ENCODE assay signal across 12 mouse cellular contexts in the genomic region with DNA sequence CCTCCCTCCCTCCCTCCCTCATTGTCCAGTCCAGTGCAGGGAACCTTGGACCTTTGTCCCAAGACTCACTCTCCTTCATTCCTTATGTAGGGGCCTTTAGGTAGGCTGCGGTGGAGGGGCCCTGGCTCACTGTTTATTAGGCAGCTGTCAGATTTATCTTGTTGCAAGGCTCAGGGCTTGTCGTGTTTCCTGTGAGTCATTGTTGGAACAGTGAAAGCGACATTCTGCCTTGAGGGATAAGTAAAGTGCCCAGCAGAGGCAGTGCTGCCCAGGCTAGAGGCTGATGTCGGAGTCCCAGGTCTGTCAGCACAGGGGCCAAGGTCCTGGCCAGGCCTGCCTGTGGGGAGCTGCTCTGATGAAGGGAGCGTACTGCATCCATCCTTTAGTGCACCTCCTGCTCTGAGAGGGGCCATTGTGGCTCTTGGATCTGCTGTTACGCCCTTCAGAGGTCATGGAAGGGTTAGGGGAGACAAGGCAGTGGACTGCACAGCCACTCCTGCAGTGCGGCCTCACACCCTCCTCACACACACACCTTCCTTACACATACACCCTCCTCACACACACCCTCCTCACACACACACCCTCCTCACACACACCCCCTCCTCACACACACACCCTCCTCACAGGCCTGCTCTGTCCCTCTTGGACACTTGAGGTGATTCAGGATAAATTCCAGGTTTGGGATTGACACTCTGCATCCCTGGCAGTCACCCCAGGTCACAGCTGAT. TPM values are rescaled to one million over a fixed set of nuclear protein-coding genes. Genes with fewer than 3 reads are reported as not detected.
DNase-seq lines count a peak whose midpoint lies in the region; ATAC-seq and TF ChIP-seq lines count a peak whose summit lies in the region.
"Had no signal": no experiment of that assay in that cellular context is flagged by ENCODE, and none has a peak within 500 bp of the region (broad histone marks: within the 10 kb centered on the region; RNA-seq: fewer than 3 reads in every experiment).

No protein-coding gene starts in this region.

- H3K36me3 ChIP-seq in lung, postnatal 0 days (ENCODE audit: insufficient read depth, low read length), result peaks cover 32% of the 10 kb centered on the region
- H3K36me3 ChIP-seq in heart, embryonic 16.5 days (ENCODE audit: control insufficient read depth, insufficient read depth), result peaks cover 58% of the 10 kb centered on the region

- H3K27me3 ChIP-seq in cerebellum, adult 2 months (ENCODE audit: control insufficient read depth, insufficient read depth, low read length), result no peaks in the 10 kb centered on the region
- no peaks in the 10 kb centered on the region for H3K27me3 ChIP-seq in lung, postnatal 0 days (replicated peaks; ENCODE audit: insufficient read depth, low read length)
- H3K27me3 ChIP-seq in heart, embryonic 16.5 days (ENCODE audit: control insufficient read depth, insufficient read depth, low read length), result no peaks in the 10 kb centered on the region
- H3K27me3 ChIP-seq: liver, embryonic 13.5 days had no signal

- TF ChIP-seq POLR2A in cerebellum, adult 2 months (IDR thresholded peaks at IDR 0.05; ENCODE audit: borderline replicate concordance, insufficient read depth, low read length), result no peak
- TF ChIP-seq POLR2A in olfactory bulb, adult 2 months (IDR thresholded peaks at IDR 0.05; ENCODE audit: insufficient read depth, low read depth, low read length), result no peak

- H3K4me1 ChIP-seq in cerebellum, adult 2 months (ENCODE audit: control insufficient read depth, insufficient read depth, low read length), result peaks cover 51% of the 10 kb centered on the region
- H3K4me1 ChIP-seq in lung, postnatal 0 days (ENCODE audit: insufficient read depth, low read depth, low read length), result no peaks in the 10 kb centered on the region
- peaks cover 27% of the 10 kb centered on the region for H3K4me1 ChIP-seq in heart, embryonic 16.5 days (ENCODE audit: control insufficient read depth, insufficient read depth, low read length)
- peaks cover 75% of the 10 kb centered on the region for H3K4me1 ChIP-seq in olfactory bulb, adult 2 months (ENCODE audit: control insufficient read depth, insufficient read depth, low read length)

- 41% methylated on average over 7 of the region's 7 CpGs for WGBS in cerebellum, adult 2 months
- WGBS in lung, postnatal 0 days, result 54% methylated on average over 7 of the region's 7 CpGs
- WGBS in heart, embryonic 16.5 days, result 34% methylated on average over 7 of the region's 7 CpGs
- 49% methylated on average over 7 of the region's 7 CpGs for WGBS in olfactory bulb, adult 2 months

- peak; percentile 39 for ATAC-seq in lung, postnatal 0 days
- ATAC-seq in heart, embryonic 16.5 days (replicated peaks; ENCODE audit: extremely low read depth, insufficient read depth, low FRiP score), result peak; percentile 59
- ATAC-seq: activated CD4-positive, CD25-positive, alpha-beta regulatory T cell, adult 4 months had no signal

- peak overlapping the region; percentile 61 for H3K27ac ChIP-seq in cerebellum, adult 2 months (ENCODE audit: insufficient read depth, low read length)
- H3K27ac ChIP-seq in lung, postnatal 0 days (ENCODE audit: low read length), result no peak overlapping the region
- H3K27ac ChIP-seq in heart, embryonic 16.5 days (ENCODE audit: low read length), result 0 out of 2 replicates have a peak overlapping the region, but pooled peaks have one; percentile 31
- peak overlapping the region; percentile 81 for H3K27ac ChIP-seq in olfactory bulb, adult 2 months (ENCODE audit: insufficient read depth, low read depth, low read length)
- H3K27ac ChIP-seq: liver, embryonic 13.5 days had no signal

- H3K9ac ChIP-seq in lung, postnatal 0 days (replicated peaks; ENCODE audit: low read depth), result no peak overlapping the region
- peak overlapping the region; percentile 38; the same call in 1 of the 2 replicates for H3K9ac ChIP-seq in heart, embryonic 16.5 days (ENCODE audit: low read length)
- H3K9ac ChIP-seq: liver, embryonic 13.5 days had no signal

- DNase-seq in cerebellum, adult 2 months, result peak in 1 of 2 experiments; percentile 65
- no peak for DNase-seq in cerebellum, adult 9-11 months
- DNase-seq in lung, postnatal 0 days (ENCODE audit: low spot score), result peak; percentile 48
- no peak for DNase-seq in lung, adult 18-20 months
- no peak for DNase-seq in cerebellum, adult 11 months
- no peak for DNase-seq in urinary bladder, adult 18-20 months (ENCODE audit: low spot score in 2 of 2)
- DNase-seq: B cell, adult 2 months; cerebellum, postnatal 25 days; liver, embryonic 13.5 days had no signal

- no peak overlapping the region for H3K4me2 ChIP-seq in lung, postnatal 0 days (replicated peaks; ENCODE audit: low read depth, low read length)
- H3K4me2 ChIP-seq in heart, embryonic 16.5 days (ENCODE audit: low read depth, low read length), result no peak overlapping the region
- H3K4me2 ChIP-seq: liver, embryonic 13.5 days had no signal

- no peak overlapping the region for H3K4me3 ChIP-seq in cerebellum, adult 2 months (replicated peaks; ENCODE audit: insufficient read depth, low read depth, low read length)
- no peak overlapping the region for H3K4me3 ChIP-seq in lung, postnatal 0 days (ENCODE audit: low read depth, low read length)
- no peak overlapping the region for H3K4me3 ChIP-seq in heart, embryonic 16.5 days (ENCODE audit: low read length)
- H3K4me3 ChIP-seq in olfactory bulb, adult 2 months (ENCODE audit: insufficient read depth, low read depth, low read length), result no peak overlapping the region
- H3K4me3 ChIP-seq: liver, embryonic 13.5 days had no signal

- TF ChIP-seq EP300 in lung, postnatal 0 days (IDR thresholded peaks at IDR 0.05), result no peak

- TF ChIP-seq CTCF in cerebellum, adult 2 months (IDR thresholded peaks at IDR 0.05; ENCODE audit: borderline replicate concordance, insufficient read depth, low read depth, low read length), result peak; percentile 22; the same call in 1 of the 2 replicates
- TF ChIP-seq CTCF in lung, postnatal 0 days (IDR thresholded peaks at IDR 0.05), result peak; percentile 56
- no peak for TF ChIP-seq CTCF in olfactory bulb, adult 2 months (IDR thresholded peaks at IDR 0.05; ENCODE audit: insufficient read depth, low read depth, low read length)

- no peaks in the 10 kb centered on the region for H3K9me3 ChIP-seq in lung, postnatal 0 days (ENCODE audit: low read length)
- no peaks in the 10 kb centered on the region for H3K9me3 ChIP-seq in heart, embryonic 16.5 days (replicated peaks; ENCODE audit: control insufficient read depth, low read length)
- H3K9me3 ChIP-seq: liver, embryonic 13.5 days had no signal

RNA-seq across cellular contexts. Expression of gene Sec14l1, which starts 39.3 kb away (rescaled TPM):
- 124 and 137 TPM in 2 replicates for polyA plus RNA-seq in cerebellum, adult 2 months (2012; rRNA removed)
- 62.2 and 62.4 TPM in 2 replicates for polyA plus RNA-seq in lung, postnatal 0 days (2015; fragmentation: Nextera tagmentation; extraction: Ambion mirVana)
- 51.0 and 54.9 TPM in 2 replicates for polyA plus RNA-seq in heart, embryonic 16.5 days (2015; fragmentation: Nextera tagmentation; extraction: Ambion mirVana)
- polyA plus RNA-seq in olfactory bulb, adult 2 months (2012; ENCODE audit: insufficient read depth, insufficient read length, low replicate concordance, missing spikeins), result not detected in 2 replicates

RNA-seq across cellular contexts. Expression of gene Sept9, which starts 45.2 kb away (rescaled TPM):
- polyA plus RNA-seq in cerebellum, adult 2 months (2012; rRNA removed), result 9.6 and 13.3 TPM in 2 replicates
- polyA plus RNA-seq in lung, postnatal 0 days (2015; fragmentation: Nextera tagmentation; extraction: Ambion mirVana), result 52.5 and 56.1 TPM in 2 replicates
- polyA plus RNA-seq in heart, embryonic 16.5 days (2015; fragmentation: Nextera tagmentation; extraction: Ambion mirVana), result 64.3 and 71.0 TPM in 2 replicates
- 157 TPM in 1 of 2 replicates, not detected in the other for polyA plus RNA-seq in olfactory bulb, adult 2 months (2012; ENCODE audit: insufficient read depth, insufficient read length, low replicate concordance, missing spikeins)
